Mouse (Mus musculus) heart, adult 2 months (tissue): ENCODE measurements around the gene Mrpl23.

Experiments
- CTCF ChIP-seq: fragments of 200-600 bp; IDR thresholded peaks from 2 replicates; pipeline ENCODE4 v1.8.1; 2022; ENCODE audit warnings: antibody characterized with exemption, mild to moderate bottlenecking, moderate library complexity
- EP300 ChIP-seq: fragments of 200-500 bp; IDR thresholded peaks from 2 replicates; pipeline ENCODE4 v1.6.1; 2011; ENCODE audit warnings: low read depth, low read length, control low read depth; ENCODE audit not compliant: insufficient read depth

DNA sequence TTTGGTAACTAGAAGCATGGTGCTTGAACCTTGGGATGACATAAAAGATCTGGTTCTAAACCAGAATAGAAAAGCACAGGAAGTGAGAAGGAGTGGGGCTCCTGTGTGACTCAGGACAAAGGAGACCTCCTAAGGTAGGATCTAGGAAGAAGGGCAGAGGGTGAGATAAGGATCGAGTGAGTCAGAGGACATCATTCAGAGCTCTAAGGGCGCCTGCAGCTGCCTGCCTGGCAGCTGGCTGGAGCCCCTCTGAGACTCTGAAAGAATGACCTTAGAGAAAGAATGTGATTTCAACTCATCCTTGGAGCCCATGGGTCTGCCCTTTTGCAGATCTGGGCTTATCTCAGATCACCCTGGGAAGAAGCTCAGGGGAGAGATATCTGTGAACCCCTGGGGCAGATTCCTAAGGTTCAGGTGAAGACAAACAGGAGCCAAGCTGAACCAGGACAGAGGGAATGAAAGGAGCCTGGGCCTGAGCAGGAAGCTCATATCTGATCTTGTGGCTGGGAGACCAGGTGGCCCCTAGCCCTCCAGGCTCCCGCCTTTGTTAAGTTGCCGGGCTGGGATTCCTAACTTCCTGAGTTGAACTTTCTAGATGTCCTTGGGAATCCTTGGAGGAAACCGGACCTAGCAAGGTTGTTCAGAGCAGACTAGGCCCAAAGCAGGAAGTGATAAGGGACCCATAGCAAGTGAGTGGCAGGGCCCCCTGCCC lies 33.3 kb upstream of the Mrpl23 start:
- TF ChIP-seq CTCF (no peak), EP300 (no peak)
